ENCODE assay signal across 7 mouse cellular contexts in the genomic region with DNA sequence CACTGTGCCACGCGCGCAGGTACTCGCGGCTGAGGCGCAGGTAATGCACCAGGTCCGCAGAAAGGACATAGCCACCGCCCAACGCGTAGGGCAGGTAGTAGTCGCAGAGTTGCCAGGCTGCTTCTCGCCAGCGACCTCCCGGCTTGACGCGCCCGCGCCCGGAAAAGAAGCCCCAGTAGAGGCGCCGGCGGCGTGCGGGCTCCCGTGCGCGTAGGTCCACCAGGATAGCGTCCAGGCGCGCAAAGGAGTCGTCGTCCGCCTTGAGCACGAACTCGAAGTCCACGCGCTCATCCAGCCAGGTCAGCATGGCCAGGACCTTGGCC. TPM values are rescaled to one million over a fixed set of nuclear protein-coding genes. Genes with fewer than 3 reads are reported as not detected.
A peak's percentile ranks its signal among the peaks of the same experiment; 100 is the strongest.
DNase-seq lines count a peak whose midpoint lies in the region; ATAC-seq and TF ChIP-seq lines count a peak whose summit lies in the region.

No protein-coding gene starts in this region.

- peaks cover 11% of the 10 kb centered on the region for H3K36me3 ChIP-seq in embryonic facial prominence, embryonic 15.5 days
- H3K36me3 ChIP-seq in intestine, embryonic 14.5 days (ENCODE audit: control insufficient read depth, insufficient read depth, low read length) = peaks cover 15% of the 10 kb centered on the region
- no peaks in the 10 kb centered on the region for H3K36me3 ChIP-seq in neural tube, embryonic 14.5 days (ENCODE audit: control insufficient read depth, insufficient read depth, low read length)

- no peaks in the 10 kb centered on the region for H3K27me3 ChIP-seq in embryonic facial prominence, embryonic 15.5 days
- no peaks in the 10 kb centered on the region for H3K27me3 ChIP-seq in intestine, embryonic 14.5 days (replicated peaks; ENCODE audit: control insufficient read depth, insufficient read depth, low read length)
- no peaks in the 10 kb centered on the region for H3K27me3 ChIP-seq in neural tube, embryonic 14.5 days (ENCODE audit: control insufficient read depth, insufficient read depth, low read length)

- no peak for TF ChIP-seq CTCF in lung, adult 2 months (IDR thresholded peaks at IDR 0.05; ENCODE audit: insufficient read depth, low read length)

- peak overlapping the region; percentile 98 for H3K27ac ChIP-seq in embryonic facial prominence, embryonic 15.5 days (replicated peaks)
- peak overlapping the region; percentile 96 for H3K27ac ChIP-seq in intestine, embryonic 14.5 days (ENCODE audit: low read depth)
- H3K27ac ChIP-seq in neural tube, embryonic 14.5 days (ENCODE audit: low read depth, low read length) = peak overlapping the region; percentile 92

- TF ChIP-seq POLR2A in lung, adult 2 months (IDR thresholded peaks at IDR 0.05; ENCODE audit: borderline replicate concordance, extremely low read depth, low read depth, low read length) = no peak

- H3K9me3 ChIP-seq in embryonic facial prominence, embryonic 15.5 days (replicated peaks) = no peaks in the 10 kb centered on the region
- no peaks in the 10 kb centered on the region for H3K9me3 ChIP-seq in intestine, embryonic 14.5 days (ENCODE audit: control insufficient read depth, low read length)
- no peaks in the 10 kb centered on the region for H3K9me3 ChIP-seq in neural tube, embryonic 14.5 days (ENCODE audit: control insufficient read depth, low read length)

- peak overlapping the region; percentile 99 for H3K4me2 ChIP-seq in embryonic facial prominence, embryonic 15.5 days (replicated peaks)
- H3K4me2 ChIP-seq in intestine, embryonic 14.5 days (ENCODE audit: low read length) = peak overlapping the region; percentile 86
- H3K4me2 ChIP-seq in neural tube, embryonic 14.5 days (ENCODE audit: low read depth, low read length) = peak overlapping the region; percentile 97

- H3K9ac ChIP-seq in embryonic facial prominence, embryonic 15.5 days = peak overlapping the region; percentile 77
- H3K9ac ChIP-seq in intestine, embryonic 14.5 days (ENCODE audit: low read length) = peak overlapping the region; percentile 77
- peak overlapping the region; percentile 72 for H3K9ac ChIP-seq in neural tube, embryonic 14.5 days (replicated peaks; ENCODE audit: low read depth, low read length)

- WGBS in lung, adult 2 months = 17% methylated on average over 37 of the region's 37 CpGs
- 30% methylated on average over 37 of the region's 37 CpGs for WGBS in embryonic facial prominence, embryonic 15.5 days
- WGBS in intestine, embryonic 14.5 days = 29% methylated on average over 37 of the region's 37 CpGs
- WGBS in neural tube, embryonic 14.5 days = 20% methylated on average over 37 of the region's 37 CpGs

- no peak; the same call in 1 of the 2 replicates for ATAC-seq in embryonic facial prominence, embryonic 15.5 days (ENCODE audit: insufficient number of reproducible peaks, low FRiP score, low TSS enrichment, low read depth)
- ATAC-seq in intestine, embryonic 14.5 days (replicated peaks; ENCODE audit: low FRiP score, low TSS enrichment, low read depth) = peak; percentile 10
- ATAC-seq in neural tube, embryonic 14.5 days (ENCODE audit: low read depth) = peak; percentile 25; the same call in 1 of the 2 replicates
- no peak for ATAC-seq in CD4-positive, CD25-positive, alpha-beta regulatory T cell, adult 4 months

- peak overlapping the region; percentile 100 for H3K4me3 ChIP-seq in lung, adult 2 months (replicated peaks; ENCODE audit: extremely low read depth, low read depth, low read length)
- peak overlapping the region; percentile 69 for H3K4me3 ChIP-seq in embryonic facial prominence, embryonic 15.5 days (replicated peaks)
- H3K4me3 ChIP-seq in intestine, embryonic 14.5 days (ENCODE audit: low read depth, low read length) = peak overlapping the region; percentile 91
- peak overlapping the region; percentile 82 for H3K4me3 ChIP-seq in neural tube, embryonic 14.5 days (ENCODE audit: low read depth, low read length)

- peaks cover 8% of the 10 kb centered on the region for H3K4me1 ChIP-seq in lung, adult 2 months (ENCODE audit: control insufficient read depth, insufficient read depth, low read length)
- H3K4me1 ChIP-seq in embryonic facial prominence, embryonic 15.5 days = peaks cover 23% of the 10 kb centered on the region
- H3K4me1 ChIP-seq in intestine, embryonic 14.5 days (replicated peaks; ENCODE audit: control insufficient read depth, insufficient read depth, low read length) = peaks cover 24% of the 10 kb centered on the region
- H3K4me1 ChIP-seq in neural tube, embryonic 14.5 days (ENCODE audit: control insufficient read depth, insufficient read depth, low read length) = peaks cover 23% of the 10 kb centered on the region

- DNase-seq in lung, adult 2 months = no peak
- no peak for DNase-seq in lung, postnatal 4 days
- no peak for DNase-seq in intestine, embryonic 14.5 days (ENCODE audit: low spot score)
- no peak for DNase-seq in right cerebral cortex, postnatal 36 days (ENCODE audit: low spot score in 2 of 2)

RNA-seq across cellular contexts. Expression of gene B3galt6, which starts 0.6 kb away (rescaled TPM):
- 6.1 and 7.4 TPM in 2 replicates for polyA plus RNA-seq in lung, adult 2 months (2012; rRNA removed)
- polyA plus RNA-seq in embryonic facial prominence, embryonic 15.5 days (2015; fragmentation: Nextera tagmentation; extraction: Ambion mirVana) = 16.6 and 16.7 TPM in 2 replicates
- polyA plus RNA-seq in intestine, embryonic 14.5 days (2014; fragmentation: Nextera tagmentation; extraction: Ambion mirVana) = 16.6 and 17.9 TPM in 2 replicates
- 37.4 and 38.1 TPM in 2 replicates for polyA plus RNA-seq in neural tube, embryonic 14.5 days (2014; fragmentation: Nextera tagmentation; extraction: Ambion mirVana)
- 1 to 10 TPM in 1 of 2 experiments, under 1 TPM in 1; 0.92 to 1.3 TPM for polyA plus RNA-seq in CD4-positive, CD25-positive, alpha-beta regulatory T cell, adult 4 months (2017; shearing (Covaris generic))

RNA-seq across cellular contexts. Expression of gene Sdf4, which starts 0.8 kb away (rescaled TPM):
- 54.3 and 63.6 TPM in 2 replicates for polyA plus RNA-seq in lung, adult 2 months (2012; rRNA removed)
- 165 and 172 TPM in 2 replicates for polyA plus RNA-seq in embryonic facial prominence, embryonic 15.5 days (2015; fragmentation: Nextera tagmentation; extraction: Ambion mirVana)
- polyA plus RNA-seq in intestine, embryonic 14.5 days (2014; fragmentation: Nextera tagmentation; extraction: Ambion mirVana) = 157 and 165 TPM in 2 replicates
- 123 and 125 TPM in 2 replicates for polyA plus RNA-seq in neural tube, embryonic 14.5 days (2014; fragmentation: Nextera tagmentation; extraction: Ambion mirVana)
- 100 to 1,000 TPM; 528 to 589 TPM for polyA plus RNA-seq in CD4-positive, CD25-positive, alpha-beta regulatory T cell, adult 4 months (2017; shearing (Covaris generic))

RNA-seq across cellular contexts. Expression of gene Tnfrsf4, which starts 21.8 kb away (rescaled TPM):
- polyA plus RNA-seq in lung, adult 2 months (2012; rRNA removed) = 5.4 and 7.3 TPM in 2 replicates
- 1.1 and 1.2 TPM in 2 replicates for polyA plus RNA-seq in embryonic facial prominence, embryonic 15.5 days (2015; fragmentation: Nextera tagmentation; extraction: Ambion mirVana)
- polyA plus RNA-seq in intestine, embryonic 14.5 days (2014; fragmentation: Nextera tagmentation; extraction: Ambion mirVana) = 0.50 and 0.56 TPM in 2 replicates
- 0.20 and 0.70 TPM in 2 replicates for polyA plus RNA-seq in neural tube, embryonic 14.5 days (2014; fragmentation: Nextera tagmentation; extraction: Ambion mirVana)
- 1,000 to 10,000 TPM; 1,065 to 1,393 TPM for polyA plus RNA-seq in CD4-positive, CD25-positive, alpha-beta regulatory T cell, adult 4 months (2017; shearing (Covaris generic))

RNA-seq across cellular contexts. Expression of gene C1qtnf12, which starts 29.8 kb away (rescaled TPM):
- 22.1 and 23.1 TPM in 2 replicates for polyA plus RNA-seq in lung, adult 2 months (2012; rRNA removed)
- 68.2 and 73.8 TPM in 2 replicates for polyA plus RNA-seq in embryonic facial prominence, embryonic 15.5 days (2015; fragmentation: Nextera tagmentation; extraction: Ambion mirVana)
- 55.5 and 56.1 TPM in 2 replicates for polyA plus RNA-seq in intestine, embryonic 14.5 days (2014; fragmentation: Nextera tagmentation; extraction: Ambion mirVana)
- 10.5 and 11.5 TPM in 2 replicates for polyA plus RNA-seq in neural tube, embryonic 14.5 days (2014; fragmentation: Nextera tagmentation; extraction: Ambion mirVana)
- 1 to 10 TPM; 7.6 TPM for polyA plus RNA-seq in CD4-positive, CD25-positive, alpha-beta regulatory T cell, adult 4 months (2017; shearing (Covaris generic))

RNA-seq across cellular contexts. Expression of gene Tnfrsf18, which starts 34.1 kb away (rescaled TPM):
- polyA plus RNA-seq in lung, adult 2 months (2012; rRNA removed) = 4.3 and 5.2 TPM in 2 replicates
- 6.0 and 7.1 TPM in 2 replicates for polyA plus RNA-seq in embryonic facial prominence, embryonic 15.5 days (2015; fragmentation: Nextera tagmentation; extraction: Ambion mirVana)
- 1.6 and 2.0 TPM in 2 replicates for polyA plus RNA-seq in intestine, embryonic 14.5 days (2014; fragmentation: Nextera tagmentation; extraction: Ambion mirVana)
- 1.5 and 2.7 TPM in 2 replicates for polyA plus RNA-seq in neural tube, embryonic 14.5 days (2014; fragmentation: Nextera tagmentation; extraction: Ambion mirVana)
- 100 to 1,000 TPM; 745 to 823 TPM for polyA plus RNA-seq in CD4-positive, CD25-positive, alpha-beta regulatory T cell, adult 4 months (2017; shearing (Covaris generic))

Comparison
In these comparisons a context has a peak if more than half of its experiments do, and no peak if none do; other contexts are left out.
1. ATAC-seq: peak in intestine, embryonic 14.5 days (single experiment) and neural tube, embryonic 14.5 days (single experiment); none in embryonic facial prominence, embryonic 15.5 days (single experiment) and CD4-positive, CD25-positive, alpha-beta regulatory T cell, adult 4 months (single experiment).
2. RNA of gene Tnfrsf4, which starts 21.8 kb away (polyA plus RNA-seq): 1,065 to 1,393 TPM in CD4-positive, CD25-positive, alpha-beta regulatory T cell, adult 4 months; 5.4 to 7.3 TPM in lung, adult 2 months, 1.1 to 1.2 TPM in embryonic facial prominence, embryonic 15.5 days, 0.50 to 0.56 TPM in intestine, embryonic 14.5 days and 0.20 to 0.70 TPM in neural tube, embryonic 14.5 days; every median in the first group is over 100 times any median in the second.
3. Peak in every context shown above with its lines, with median percentiles within 50 percentile points of each other: H3K4me3 ChIP-seq, H3K27ac ChIP-seq, H3K4me2 ChIP-seq and H3K9ac ChIP-seq.